Mouse (Mus musculus) erythroblast, embryonic 14.5 days (primary cell): ENCODE measurements around the gene Ccdc39.

Source experiments
- GATA1 ChIP-seq: IDR thresholded peaks from 2 replicates; pipeline ENCODE4 v1.6.1; 2012; ENCODE audit warnings: low read length, inconsistent platforms, mixed read lengths
- TAL1 ChIP-seq: IDR thresholded peaks from 3 replicates; pipeline ENCODE4 v1.6.1; 2012; ENCODE audit warnings: low read length, inconsistent platforms, mixed read lengths

DNA sequence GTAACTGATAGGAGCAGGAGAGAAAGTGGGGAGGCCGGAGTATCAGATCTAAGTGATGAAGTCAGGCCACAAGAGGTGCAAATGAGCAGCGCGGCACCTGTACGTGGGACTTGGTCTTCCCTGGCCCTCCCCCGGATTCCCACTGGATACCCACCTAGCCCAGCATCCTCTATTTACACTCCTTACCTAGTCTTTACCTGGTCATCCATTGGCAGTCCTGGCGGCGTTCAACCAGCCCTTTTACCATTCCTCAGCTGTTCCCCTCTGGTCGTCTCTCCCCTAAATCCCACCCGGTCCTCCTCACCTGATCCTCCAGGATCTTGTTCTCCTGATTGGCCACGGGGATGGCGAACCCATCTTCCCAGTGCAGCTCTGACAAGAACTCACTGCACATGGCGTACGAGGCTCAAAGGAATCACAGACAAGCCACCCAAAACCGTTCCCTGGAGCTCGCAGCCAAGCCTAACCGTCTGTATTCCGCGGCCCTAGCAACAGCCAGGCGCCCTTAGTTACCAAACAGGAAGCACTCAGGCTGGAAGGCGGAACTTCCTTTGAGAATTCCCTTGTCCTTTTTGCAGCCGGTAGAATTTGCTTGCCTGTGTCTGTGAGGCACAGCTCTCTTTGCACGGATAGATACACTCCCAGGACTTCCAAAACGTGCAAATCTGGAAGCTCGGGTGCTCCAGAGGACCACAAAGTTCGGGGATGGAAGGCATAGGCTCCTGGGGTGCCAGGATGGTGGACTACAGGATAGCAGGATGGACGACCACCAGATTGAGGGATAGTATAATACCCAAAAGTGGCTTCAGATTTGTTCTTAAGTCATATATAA is at the start of gene Ccdc39:
- TF ChIP-seq GATA1 (no peak), TAL1 (no peak)
